Mouse (Mus musculus) MEL-GATA-1-ER (cell line): ENCODE measurements at regions not wholly inside any gene's neighbourhood (a gene's known extent, or its start where the extent isn't known, plus 50 kb on each side); places are given as distances from the start of the nearest gene placed in this dataset.

Experiments
- DNase-seq: peaks from one replicate; pipeline ENCODE4 v3.0.0-alpha.2; 2012; ENCODE audit warnings: low read depth; ENCODE audit errors: extremely low read depth

- DNase-seq: no peak
Observed at GRCm38 (mm10) chr16:50859513-50859912, 268.6 kb upstream of the Ccdc54 start.

GRCm38 (mm10) chr16:50852081-50852480 lies 261.1 kb upstream of the Ccdc54 start:
- no peak for DNase-seq

DNA sequence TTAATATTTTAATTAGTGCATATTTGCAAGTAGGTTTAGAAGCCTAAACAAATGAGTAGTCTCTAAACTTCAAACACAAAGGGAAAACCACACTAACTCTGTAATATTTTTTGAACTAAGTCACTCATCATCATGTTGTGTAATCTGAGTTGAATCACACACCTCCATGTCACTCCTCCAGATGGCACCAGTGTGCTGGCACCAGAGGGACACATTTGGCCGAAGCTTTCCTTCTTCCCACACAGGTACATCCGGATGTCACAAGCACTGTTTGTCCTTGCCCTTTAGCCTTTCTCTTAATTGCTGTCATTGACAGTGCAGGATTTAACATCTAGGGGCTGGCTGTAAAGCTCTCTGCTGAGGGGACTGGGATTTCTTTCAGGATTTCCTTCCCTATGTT lies 256.7 kb upstream of the Ccdc54 start:
- no peak for DNase-seq

GRCm38 (mm10) chr16:50846505-50846904 lies 255.6 kb upstream of the Ccdc54 start:
- no peak for DNase-seq

- peak; percentile 54 for DNase-seq
Observed at GRCm38 (mm10) chr16:50841677-50842580, 251.0 kb upstream of the Ccdc54 start.

DNA sequence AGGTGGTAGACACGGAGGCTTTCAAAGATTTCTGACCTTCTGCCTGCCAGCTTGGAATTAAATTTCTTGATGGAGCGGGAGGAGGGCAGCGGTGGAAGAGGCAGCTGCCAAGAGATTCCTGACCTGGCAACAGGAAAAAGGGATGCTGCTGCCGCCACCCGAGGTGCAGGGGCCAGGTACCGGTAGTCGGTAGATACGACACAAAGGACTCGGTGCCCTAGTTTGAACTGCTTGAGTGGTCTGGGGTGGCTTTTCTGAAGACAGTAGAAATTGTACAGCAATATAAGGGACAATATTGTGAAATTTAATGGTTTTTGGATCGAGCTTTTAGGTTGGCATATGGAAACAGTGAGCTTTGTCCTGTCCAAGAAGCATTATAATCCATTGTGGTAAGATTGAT lies 250.3 kb upstream of the Ccdc54 start:
- DNase-seq: no peak

GRCm38 (mm10) chr16:50839665-50840064 lies 248.7 kb upstream of the Ccdc54 start:
- peak; percentile 36 for DNase-seq

- DNase-seq: no peak
Observed at GRCm38 (mm10) chr16:50837416-50837815, 246.5 kb upstream of the Ccdc54 start.

DNA sequence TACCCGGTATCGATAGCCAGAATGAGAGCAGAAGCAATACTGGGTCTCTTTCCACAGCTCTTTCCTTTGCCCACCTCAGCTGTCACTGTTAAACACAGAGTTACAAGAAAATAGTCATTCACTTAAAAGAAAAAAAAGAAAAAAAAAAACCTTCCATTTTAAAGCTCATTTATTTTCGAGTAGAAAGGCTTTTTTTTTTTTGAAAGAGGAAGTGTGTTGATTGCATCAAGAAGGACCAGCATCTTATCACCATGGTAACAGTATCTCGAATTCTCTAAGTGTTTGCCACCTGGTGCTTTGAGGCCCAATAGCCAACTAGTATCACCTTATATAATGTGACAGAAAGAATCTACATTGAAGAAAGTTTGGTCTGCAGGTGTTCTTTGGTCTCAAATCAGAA lies 245.5 kb upstream of the Ccdc54 start:
- no peak for DNase-seq

GRCm38 (mm10) chr16:50833357-50833756 lies 242.4 kb upstream of the Ccdc54 start:
- no peak for DNase-seq

- no peak for DNase-seq
Observed at GRCm38 (mm10) chr16:50822352-50822751, 231.4 kb upstream of the Ccdc54 start.

- no peak for DNase-seq
Observed at GRCm38 (mm10) chr16:50814626-50815025, 223.7 kb upstream of the Ccdc54 start.

- DNase-seq: peak; percentile 15
Observed at GRCm38 (mm10) chr16:50799145-50799794, 208.3 kb upstream of the Ccdc54 start.

- DNase-seq: no peak
Observed at GRCm38 (mm10) chr16:50798095-50798494, 207.1 kb upstream of the Ccdc54 start.

DNA sequence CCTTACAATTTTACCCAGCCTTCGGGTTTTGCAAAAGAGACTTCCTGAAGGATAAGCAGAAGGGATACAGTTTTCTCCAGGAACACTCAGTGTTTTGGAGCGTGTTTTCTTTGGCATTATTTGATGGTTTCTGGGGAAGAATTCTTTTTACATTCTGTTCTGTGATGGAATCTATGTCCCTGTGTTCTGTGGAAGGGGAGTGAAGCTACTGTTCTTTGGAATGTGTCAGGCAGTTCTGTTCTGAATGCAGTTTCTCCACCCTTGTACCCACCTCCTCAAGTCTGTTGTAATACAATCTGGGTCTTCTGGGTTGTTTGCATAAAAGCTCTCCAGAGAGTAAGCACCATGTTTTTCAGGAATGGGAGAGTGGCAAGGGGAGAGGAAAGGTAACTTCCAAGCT lies 202.0 kb upstream of the Ccdc54 start:
- DNase-seq: no peak

DNA sequence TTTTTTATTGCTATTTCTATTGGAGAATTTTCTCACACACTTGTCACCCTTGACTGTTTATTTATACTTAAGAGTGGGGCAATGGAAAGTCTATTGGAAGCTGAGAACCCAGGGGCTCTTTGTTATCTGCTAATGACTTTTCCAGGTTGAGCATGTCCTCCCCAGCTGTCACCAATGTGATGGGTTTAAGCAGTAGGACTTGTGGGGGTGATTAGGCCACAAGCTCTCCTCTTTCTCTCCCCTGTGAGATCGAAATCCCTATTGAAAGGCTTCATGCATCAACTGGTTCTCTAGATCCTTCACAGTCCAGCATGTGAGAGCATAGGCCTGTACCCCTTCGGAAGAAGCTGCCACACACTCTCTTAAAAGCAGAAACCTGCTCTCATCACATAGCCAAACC lies 201.6 kb upstream of the Ccdc54 start:
- no peak for DNase-seq

- no peak for DNase-seq
Observed at GRCm38 (mm10) chr16:50788702-50789101, 197.7 kb upstream of the Ccdc54 start.

- DNase-seq: no peak
Observed at GRCm38 (mm10) chr16:50786199-50786598, 195.2 kb upstream of the Ccdc54 start.

DNA sequence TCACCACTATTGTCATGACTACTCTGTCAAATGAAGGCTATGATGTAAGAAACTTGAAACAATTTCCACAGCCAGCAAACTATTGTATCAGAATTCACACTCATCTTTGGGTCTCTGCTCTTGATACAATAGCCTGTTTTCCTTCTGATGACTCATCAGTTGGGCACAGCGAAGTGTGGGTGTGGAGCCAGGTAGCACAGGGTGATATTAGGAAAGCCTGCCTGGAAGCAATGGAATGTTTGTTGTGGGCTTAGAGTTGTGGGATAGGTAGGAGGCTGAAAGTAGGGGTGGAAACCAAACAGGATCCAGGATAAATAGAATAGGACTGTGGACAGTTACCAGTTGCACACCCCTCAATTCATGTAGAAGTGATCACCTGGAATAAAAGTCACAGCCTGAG lies 194.4 kb upstream of the Ccdc54 start:
- no peak for DNase-seq

DNA sequence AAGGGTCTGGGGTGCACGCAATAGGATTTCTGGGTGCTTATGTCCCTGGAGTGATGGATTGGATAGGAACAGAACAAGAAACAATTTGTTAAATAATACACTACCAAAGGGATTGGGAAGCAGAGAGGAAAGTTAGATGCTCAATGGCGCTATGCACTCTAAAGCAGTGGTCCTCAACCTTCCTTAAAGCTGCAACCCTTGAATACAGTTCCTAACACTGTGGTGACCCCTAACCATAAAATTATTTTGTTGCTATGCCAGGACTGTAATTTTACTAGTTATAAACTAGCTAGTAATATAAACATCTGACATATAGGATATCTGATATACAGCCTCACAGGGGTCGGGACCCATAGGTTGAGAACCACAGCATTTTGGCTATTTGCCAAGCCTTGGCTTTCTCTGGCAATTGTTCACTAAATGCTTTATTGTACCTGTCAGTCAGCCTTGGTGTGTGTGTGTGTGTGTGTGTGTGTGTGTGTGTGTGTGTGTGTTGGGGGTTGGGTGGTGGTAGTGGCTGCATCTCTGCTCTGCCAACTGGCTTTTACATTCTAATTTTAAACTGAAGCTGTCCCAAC lies 193.8 kb upstream of the Ccdc54 start:
- no peak for DNase-seq

GRCm38 (mm10) chr16:50783784-50784650 lies 193.1 kb upstream of the Ccdc54 start:
- no peak for DNase-seq
